Mouse (Mus musculus) heart, postnatal 0 days (tissue): ENCODE results near the gene Galnt10. TPM values are rescaled to one million over a fixed set of nuclear protein-coding genes. Genes with fewer than 3 reads are reported as not detected.
A peak's percentile ranks its signal among the peaks of the same experiment; 100 is the strongest.

Source experiments
- ATAC-seq: fragments of 200-750 bp; cut with Nextera tagmentation; 2 replicates; pipeline ENCODE4 v1.8.0; 2017; ENCODE audit warnings: low read depth, moderate number of reproducible peaks, moderate library complexity; ENCODE audit not compliant: insufficient read depth
- DNase-seq: peaks from one replicate; pipeline ENCODE4 v3.0.0-alpha.2; 2016; ENCODE audit warnings: low spot score
- H3K27ac ChIP-seq: fragments of 300-500 bp; sonication (generic); 2 replicates; pipeline ENCODE4 v1.5.1; 2014; ENCODE audit warnings: low read depth, mild to moderate bottlenecking
- H3K27me3 ChIP-seq: fragments of 300-500 bp; sonication (generic); 2 replicates; pipeline ENCODE4 v1.6.1; 2014; ENCODE audit warnings: low read length, mixed read lengths; ENCODE audit not compliant: control insufficient read depth, insufficient read depth
- H3K36me3 ChIP-seq: fragments of 300-500 bp; sonication (generic); replicated peaks from 2 replicates; pipeline ENCODE4 v1.6.1; 2014; ENCODE audit warnings: low read length, mixed read lengths; ENCODE audit not compliant: control insufficient read depth, insufficient read depth
- H3K4me1 ChIP-seq: fragments of 300-500 bp; sonication (generic); 2 replicates; pipeline ENCODE4 v1.6.1; 2014; ENCODE audit warnings: antibody characterized with exemption; ENCODE audit not compliant: control insufficient read depth, insufficient read depth
- H3K4me2 ChIP-seq: fragments of 300-500 bp; sonication (generic); 2 replicates; pipeline ENCODE4 v1.6.1; 2014; ENCODE audit warnings: low read depth, mild to moderate bottlenecking, low read length, moderate library complexity
- H3K4me3 ChIP-seq: fragments of 300-500 bp; sonication (generic); 2 replicates; pipeline ENCODE4 v1.5.1; 2014; ENCODE audit warnings: low read depth, low read length
- H3K9ac ChIP-seq: fragments of 300-500 bp; sonication (generic); replicated peaks from 2 replicates; pipeline ENCODE4 v1.6.1; 2014; ENCODE audit warnings: low read depth, low read length, mixed read lengths
- H3K9me3 ChIP-seq: fragments of 300-500 bp; sonication (generic); replicated peaks from 2 replicates; pipeline ENCODE4 v1.6.1; 2016; ENCODE audit warnings: low read length; ENCODE audit not compliant: control insufficient read depth
- CTCF ChIP-seq: IDR thresholded peaks from 2 replicates; pipeline ENCODE4 v1.5.1; 2016; ENCODE audit warnings: antibody characterized with exemption, control low read depth, low read depth
- EP300 ChIP-seq: IDR thresholded peaks from 2 replicates; pipeline ENCODE4 v1.6.1; 2016; ENCODE audit warnings: antibody characterized with exemption, low read depth
- WGBS: fragments of 180-500 bp; shearing (Covaris S2); extraction: QIAGEN DNeasy Blood & Tissue Kit; methylation state at CpG from one replicate; pipeline ENCODE4 v1.1.7; 2014; 5-methylcytosine and 5-hydroxymethylcytosine counted together
- polyA plus RNA-seq: library from polyadenylated mRNA; unstranded; fragments of >200 nt; fragmentation: Nextera tagmentation; extraction: Ambion mirVana; gene quantifications from 2 replicates; pipeline ENCODE4 v1.2.1, GENCODE M21; 2015
- total RNA-seq: library from RNA; depleted of rRNA; stranded (reverse); fragments of >200 nt; gene quantifications from 2 replicates; pipeline ENCODE4 v1.2.3, GENCODE M21; 2014; ENCODE audit warnings: low replicate concordance

Gene Galnt10
- total and polyA plus RNA-seq, 2 experiments from 2014 or later, result 3.4 to 4.3 TPM

- Histone ChIP-seq H3K27ac (no peak overlapping the region), H3K9me3 (no peaks in the 10 kb centered on the region), H3K27me3 (no peaks in the 10 kb centered on the region), H3K9ac (no peak overlapping the region), H3K4me2 (no peak overlapping the region), H3K4me3 (no peak overlapping the region), H3K4me1 (0 out of 2 replicates have a peak, but pooled peaks cover 9% of the 10 kb centered on the region), H3K36me3 (no peaks in the 10 kb centered on the region)
- no peak for DNase-seq
- ATAC-seq, result no peak
- WGBS, result 88% methylated on average over 19 of the region's 19 CpGs
- TF ChIP-seq EP300 (no peak), CTCF (peak; percentile 34)
Measured at GRCm38 (mm10) chr11:57747294-57748080, 102.2 kb downstream of the Galnt10 start.

GRCm38 (mm10) chr11:57753538-57754203 lies 108.4 kb downstream of the Galnt10 start:
- Histone ChIP-seq H3K4me2 (no peak overlapping the region), H3K27me3 (no peaks in the 10 kb centered on the region; the same call in 1 of the 2 replicates), H3K36me3 (no peaks in the 10 kb centered on the region), H3K9me3 (no peaks in the 10 kb centered on the region), H3K9ac (no peak overlapping the region), H3K4me1 (0 out of 2 replicates have a peak, but pooled peaks cover 9% of the 10 kb centered on the region), H3K4me3 (no peak overlapping the region), H3K27ac (no peak overlapping the region)
- DNase-seq (peak; percentile 20), ATAC-seq (peak; percentile 39; the same call in 1 of the 2 replicates)
- TF ChIP-seq EP300 (no peak), CTCF (no peak)
- WGBS, result 49% methylated on average over 14 of the region's 14 CpGs

GRCm38 (mm10) chr11:57758621-57759020 lies 113.4 kb downstream of the Galnt10 start:
- no peak for TF ChIP-seq CTCF
- TF ChIP-seq EP300, result no peak
- H3K4me3 ChIP-seq, result no peak overlapping the region
- DNase-seq (no peak), ATAC-seq (no peak)
- no peaks in the 10 kb centered on the region for H3K9me3 ChIP-seq
- no peak overlapping the region for H3K4me2 ChIP-seq
- no peak overlapping the region for H3K9ac ChIP-seq
- H3K36me3 ChIP-seq, result no peaks in the 10 kb centered on the region
- H3K27me3 ChIP-seq, result no peaks in the 10 kb centered on the region
- H3K4me1 ChIP-seq, result no peaks in the 10 kb centered on the region
- no peak overlapping the region for H3K27ac ChIP-seq
- WGBS, result 72% methylated on average over 9 of the region's 9 CpGs

DNA sequence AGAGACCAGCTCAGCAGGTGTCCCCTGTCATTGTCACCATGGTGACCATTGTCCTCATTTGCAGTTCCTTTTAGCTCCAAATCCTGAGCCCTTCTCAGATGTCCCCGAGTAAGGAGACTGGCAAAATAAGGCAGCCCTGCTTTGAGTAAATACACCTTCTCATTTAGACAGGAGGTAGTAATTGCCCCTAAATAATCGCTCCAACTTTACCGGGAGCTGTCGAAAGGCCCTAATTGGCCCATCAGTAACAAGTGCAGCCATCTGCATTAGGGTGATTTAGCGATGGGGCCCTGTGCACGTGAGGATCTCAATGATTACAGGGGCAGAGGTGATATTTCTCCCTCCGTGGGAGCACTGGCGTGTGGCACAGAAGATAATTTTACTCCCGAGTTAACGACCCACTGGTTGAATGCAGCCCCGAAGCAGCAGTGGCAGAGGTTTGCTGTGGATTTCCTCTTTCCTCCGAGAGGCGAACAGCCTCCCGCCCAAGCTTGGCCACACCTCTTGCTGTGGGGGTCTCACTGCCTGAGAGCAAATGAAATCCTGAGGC lies 115.3 kb downstream of the Galnt10 start:
- ATAC-seq, result no peak
- no peak for TF ChIP-seq EP300
- no peak for TF ChIP-seq CTCF
- no peaks in the 10 kb centered on the region for H3K27me3 ChIP-seq
- no peak for DNase-seq
- no peaks in the 10 kb centered on the region for H3K9me3 ChIP-seq
- no peak overlapping the region for H3K9ac ChIP-seq
- WGBS, result 36% methylated on average over 14 of the region's 14 CpGs
- H3K4me3 ChIP-seq, result no peak overlapping the region
- H3K4me2 ChIP-seq, result no peak overlapping the region
- H3K4me1 ChIP-seq, result no peaks in the 10 kb centered on the region
- H3K36me3 ChIP-seq, result no peaks in the 10 kb centered on the region; the same call in 1 of the 2 replicates
- no peak overlapping the region for H3K27ac ChIP-seq

GRCm38 (mm10) chr11:57761347-57761746 lies 116.1 kb downstream of the Galnt10 start:
- H3K4me3 ChIP-seq, result no peak overlapping the region
- no peaks in the 10 kb centered on the region for H3K9me3 ChIP-seq
- no peaks in the 10 kb centered on the region for H3K4me1 ChIP-seq
- 94% methylated on average over 4 of the region's 4 CpGs for WGBS
- ATAC-seq, result no peak
- no peak overlapping the region for H3K4me2 ChIP-seq
- H3K36me3 ChIP-seq, result peaks cover 2% of the 10 kb centered on the region; the same call in 1 of the 2 replicates
- H3K27ac ChIP-seq, result no peak overlapping the region
- TF ChIP-seq CTCF, result no peak
- no peak for TF ChIP-seq EP300
- DNase-seq, result no peak
- no peaks in the 10 kb centered on the region for H3K27me3 ChIP-seq
- no peak overlapping the region for H3K9ac ChIP-seq
